Mouse (Mus musculus): ENCODE measurements around the gene 1700113H08Rik.

Gene 1700113H08Rik

GRCm38 (mm10) chr10:87209466-87209865 is 151.6 kb downstream of the 1700113H08Rik start:
- DNase-seq (ENCODE audit: low read depth) = no peak

GRCm38 (mm10) chr10:87211046-87211445 is 153.2 kb downstream of the 1700113H08Rik start:
- DNase-seq (ENCODE audit: low read depth) = no peak

GRCm38 (mm10) chr10:87212854-87213253 is 155.0 kb downstream of the 1700113H08Rik start:
- no peak for DNase-seq (ENCODE audit: low read depth)

GRCm38 (mm10) chr10:87230071-87230910 is 172.4 kb downstream of the 1700113H08Rik start:
- no peak for DNase-seq (ENCODE audit: low read depth)

- DNase-seq (ENCODE audit: low read depth) = no peak
These were observed 181.6 kb downstream of the 1700113H08Rik start for GRCm38 (mm10) chr10:87239332-87240008.

GRCm38 (mm10) chr10:87271724-87272123 is 213.9 kb downstream of the 1700113H08Rik start:
- DNase-seq (ENCODE audit: low read depth) = no peak

GRCm38 (mm10) chr10:87272133-87272622 is 214.3 kb downstream of the 1700113H08Rik start:
- no peak for DNase-seq (ENCODE audit: low read depth)

GRCm38 (mm10) chr10:87275075-87275474 is 217.2 kb downstream of the 1700113H08Rik start:
- DNase-seq (ENCODE audit: low read depth) = no peak
